Mouse (Mus musculus) layer of hippocampus, adult 9-11 months (tissue): ENCODE results near the gene Gan.
A peak's percentile ranks its signal among the peaks of the same experiment; 100 is the strongest.

ENCODE experiments used
- DNase-seq: peaks from one replicate; pipeline ENCODE4 v3.0.0; 2022

Gene Gan

GRCm38 (mm10) chr8:117203085-117203484, 45.1 kb downstream of the Gan start:
- DNase-seq: no peak

GRCm38 (mm10) chr8:117205884-117206283, 47.9 kb downstream of the Gan start:
- DNase-seq: no peak

- no peak for DNase-seq
Measured at GRCm38 (mm10) chr8:117206636-117207035, 48.7 kb downstream of the Gan start.

- DNase-seq: no peak
Measured at GRCm38 (mm10) chr8:117209150-117209549, 51.2 kb downstream of the Gan start.

GRCm38 (mm10) chr8:117212100-117212499, 54.2 kb downstream of the Gan start:
- no peak for DNase-seq

GRCm38 (mm10) chr8:117217724-117218123, 59.8 kb downstream of the Gan start:
- DNase-seq: no peak

- no peak for DNase-seq
Measured at GRCm38 (mm10) chr8:117222396-117222795, 64.5 kb downstream of the Gan start.

- peak; percentile 73 for DNase-seq
Measured at GRCm38 (mm10) chr8:117224630-117225029, 66.7 kb downstream of the Gan start.

GRCm38 (mm10) chr8:117226306-117226705, 68.4 kb downstream of the Gan start:
- DNase-seq: no peak

- DNase-seq: peak; percentile 51
Measured at GRCm38 (mm10) chr8:117227339-117227738, 69.4 kb downstream of the Gan start.

GRCm38 (mm10) chr8:117233199-117233598, 75.3 kb downstream of the Gan start:
- DNase-seq: no peak

GRCm38 (mm10) chr8:117236531-117236930, 78.6 kb downstream of the Gan start:
- DNase-seq: no peak

- no peak for DNase-seq
Measured at GRCm38 (mm10) chr8:117240326-117240725, 82.4 kb downstream of the Gan start.

GRCm38 (mm10) chr8:117240841-117241494, 83.0 kb downstream of the Gan start:
- DNase-seq: no peak

- no peak for DNase-seq
Measured at GRCm38 (mm10) chr8:117241848-117242247, 83.9 kb downstream of the Gan start.

GRCm38 (mm10) chr8:117242286-117242685, 84.4 kb downstream of the Gan start:
- DNase-seq: no peak

- DNase-seq: no peak
Measured at GRCm38 (mm10) chr8:117244601-117245000, 86.7 kb downstream of the Gan start.

GRCm38 (mm10) chr8:117248341-117248740, 90.4 kb downstream of the Gan start:
- no peak for DNase-seq

- no peak for DNase-seq
Measured at GRCm38 (mm10) chr8:117251086-117251681, 93.2 kb downstream of the Gan start.

- no peak for DNase-seq
Measured at GRCm38 (mm10) chr8:117252650-117253049, 94.7 kb downstream of the Gan start.

- DNase-seq: no peak
Measured at GRCm38 (mm10) chr8:117253390-117254269, 95.7 kb downstream of the Gan start.

GRCm38 (mm10) chr8:117254496-117254895, 96.6 kb downstream of the Gan start:
- no peak for DNase-seq

- DNase-seq: peak; percentile 95
Measured at GRCm38 (mm10) chr8:117256292-117256938, 98.5 kb downstream of the Gan start.
